Mouse (Mus musculus) limb, embryonic 14.5 days (tissue): Measurements from ENCODE around the gene A030005K14Rik. TPM values are rescaled to one million over a fixed set of nuclear protein-coding genes. Genes with fewer than 3 reads are reported as not detected.

Experiments
- ATAC-seq: fragments of 200-750 bp; cut with Nextera tagmentation; 2 replicates; pipeline ENCODE4 v1.8.0; 2017; ENCODE audit warnings: low read depth, moderate number of reproducible peaks, moderate TSS enrichment; ENCODE audit not compliant: low FRiP score
- DNase-seq: peaks from one replicate; pipeline ENCODE4 v3.0.0-alpha.2; 2015; ENCODE audit warnings: low spot score
- H3K27ac ChIP-seq: fragments of 300-500 bp; sonication (generic); replicated peaks from 2 replicates; pipeline ENCODE4 v1.5.1; 2014; ENCODE audit warnings: low read depth, mild to moderate bottlenecking, low read length, moderate library complexity, mixed read lengths
- H3K27me3 ChIP-seq: fragments of 300-500 bp; sonication (generic); 2 replicates; pipeline ENCODE4 v1.6.1; 2014; ENCODE audit warnings: low read length, mixed read lengths; ENCODE audit not compliant: control insufficient read depth, insufficient read depth
- H3K36me3 ChIP-seq: fragments of 300-500 bp; sonication (generic); 2 replicates; pipeline ENCODE4 v1.6.1; 2014; ENCODE audit warnings: mild to moderate bottlenecking, low read length, moderate library complexity, mixed read lengths; ENCODE audit not compliant: control insufficient read depth, insufficient read depth
- H3K4me1 ChIP-seq: fragments of 300-500 bp; sonication (generic); 2 replicates; pipeline ENCODE4 v1.6.1; 2014; ENCODE audit warnings: antibody characterized with exemption, low read length, mixed read lengths; ENCODE audit not compliant: control insufficient read depth, insufficient read depth
- H3K4me2 ChIP-seq: fragments of 300-500 bp; sonication (generic); replicated peaks from 2 replicates; pipeline ENCODE4 v1.6.1; 2014; ENCODE audit warnings: low read depth, mild to moderate bottlenecking, low read length, moderate library complexity; ENCODE audit not compliant: severe bottlenecking
- H3K4me3 ChIP-seq: fragments of 300-500 bp; sonication (generic); replicated peaks from 2 replicates; pipeline ENCODE4 v1.5.1; 2014; ENCODE audit warnings: low read length
- H3K9ac ChIP-seq: fragments of 300-500 bp; sonication (generic); 2 replicates; pipeline ENCODE4 v1.6.1; 2014; ENCODE audit warnings: mild to moderate bottlenecking, low read depth, low read length, moderate library complexity; ENCODE audit not compliant: severe bottlenecking
- H3K9me3 ChIP-seq: fragments of 300-500 bp; sonication (generic); 2 replicates; pipeline ENCODE4 v1.6.1; 2016; ENCODE audit warnings: low read length; ENCODE audit not compliant: control insufficient read depth
- POLR2A ChIP-seq: fragments of 200-500 bp; IDR thresholded peaks from 2 replicates; pipeline ENCODE4 v1.8.0; 2012; ENCODE audit warnings: inconsistent platforms, mild to moderate bottlenecking, moderate library complexity, borderline replicate concordance; ENCODE audit not compliant: insufficient read depth, insufficient read length; ENCODE audit errors: extremely low read depth
- WGBS: fragments of 180-500 bp; shearing (Covaris S2); extraction: QIAGEN DNeasy Blood & Tissue Kit; methylation state at CpG from one replicate; pipeline ENCODE4 v1.1.7; 2014; 5-methylcytosine and 5-hydroxymethylcytosine counted together
- polyA plus RNA-seq, 2 experiments: library from polyadenylated mRNA; depleted of rRNA in 1 of 2; stranded (reverse) in 1 of 2; unstranded in 1 of 2; fragments of >200 nt; fragmentation: Nextera tagmentation in 1 of 2; extraction: Ambion mirVana in 1 of 2; gene quantifications; 2 replicates each; pipeline versions ENCODE4 v1.2.1 to v1.2.3; 2012 to 2014

Gene A030005K14Rik
- polyA plus RNA-seq, 2 experiments, result not detected

GRCm38 (mm10) chr1:83038109-83038672 lies 21.0 kb downstream of the A030005K14Rik start, which contains the start of gene Slc19a3:
Gene Slc19a3, minus strand, starts transcription at chr1:83038448.
- Histone ChIP-seq H3K27me3 (no peaks in the 10 kb centered on the region), H3K9me3 (no peaks in the 10 kb centered on the region), H3K27ac (peak within 1 kb of the TSS; percentile 29; the same call in 1 of the 2 replicates), H3K4me3 (peak within 1 kb of the TSS; percentile 45), H3K4me1 (no peaks in the 10 kb centered on the region; the same call in 1 of the 2 replicates), H3K4me2 (peak within 1 kb of the TSS; percentile 50), H3K36me3 (no peaks in the 10 kb centered on the region), H3K9ac (peak within 1 kb of the TSS; percentile 49)
- TF ChIP-seq POLR2A, result 0 out of 2 replicates have a peak, but pooled peaks have one; percentile 43
- ATAC-seq (peak; percentile 90), DNase-seq (peak; percentile 69)
- under 1% methylated on average over 23 of the region's 25 CpGs for WGBS

GRCm38 (mm10) chr1:83036892-83037667 lies 22.1 kb downstream of the A030005K14Rik start:
- ATAC-seq (no peak), DNase-seq (no peak)
- no peak for TF ChIP-seq POLR2A
- WGBS, result 73% methylated on average over 11 of the region's 11 CpGs
- H3K27ac ChIP-seq, result 0 out of 2 replicates have a peak overlapping the region, but pooled peaks have one; percentile 10
- no peaks in the 10 kb centered on the region for H3K36me3 ChIP-seq
- H3K4me2 ChIP-seq, result peak overlapping the region; percentile 50
- no peak overlapping the region for H3K9ac ChIP-seq
- H3K27me3 ChIP-seq, result no peaks in the 10 kb centered on the region
- H3K4me1 ChIP-seq, result no peaks in the 10 kb centered on the region; the same call in 1 of the 2 replicates
- H3K9me3 ChIP-seq, result no peaks in the 10 kb centered on the region
- no peak overlapping the region for H3K4me3 ChIP-seq

DNA sequence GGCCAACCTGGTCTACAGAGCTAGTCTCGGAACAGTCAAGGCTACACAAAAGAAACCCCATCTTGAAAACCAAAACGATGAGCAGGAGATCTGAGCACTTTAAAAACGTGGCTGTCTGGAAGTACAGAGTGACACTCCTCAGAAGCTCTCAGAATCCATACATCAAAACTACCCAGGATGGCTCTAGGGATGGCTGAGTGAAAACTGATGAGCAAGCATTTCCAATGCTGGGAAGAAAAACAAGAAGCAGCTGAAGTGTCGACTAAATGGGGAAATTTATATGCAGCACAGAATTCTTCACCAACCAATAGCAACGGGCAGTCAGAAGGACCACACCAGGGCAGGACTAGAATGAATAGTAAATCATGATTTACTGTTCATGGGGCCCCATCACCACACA lies 24.7 kb downstream of the A030005K14Rik start:
- H3K4me3 ChIP-seq, result no peak overlapping the region
- no peaks in the 10 kb centered on the region for H3K36me3 ChIP-seq
- no peaks in the 10 kb centered on the region for H3K27me3 ChIP-seq
- no peak overlapping the region for H3K9ac ChIP-seq
- TF ChIP-seq POLR2A, result no peak
- no peak for DNase-seq
- H3K27ac ChIP-seq, result no peak overlapping the region
- no peak for ATAC-seq
- H3K4me1 ChIP-seq, result no peaks in the 10 kb centered on the region; the same call in 1 of the 2 replicates
- no peaks in the 10 kb centered on the region for H3K9me3 ChIP-seq
- H3K4me2 ChIP-seq, result no peak overlapping the region
- WGBS, result 44% methylated on average over 5 of the region's 5 CpGs

GRCm38 (mm10) chr1:83032508-83032907 lies 26.7 kb downstream of the A030005K14Rik start:
- no peak for TF ChIP-seq POLR2A
- no peak overlapping the region for H3K4me3 ChIP-seq
- no peak overlapping the region for H3K4me2 ChIP-seq
- no peaks in the 10 kb centered on the region; the same call in 1 of the 2 replicates for H3K4me1 ChIP-seq
- no peak overlapping the region for H3K27ac ChIP-seq
- 89% methylated on average over 6 of the region's 6 CpGs for WGBS
- H3K9me3 ChIP-seq, result no peaks in the 10 kb centered on the region
- H3K9ac ChIP-seq, result no peak overlapping the region
- ATAC-seq (no peak), DNase-seq (no peak)
- H3K27me3 ChIP-seq, result no peaks in the 10 kb centered on the region
- H3K36me3 ChIP-seq, result no peaks in the 10 kb centered on the region

GRCm38 (mm10) chr1:83031950-83032349 lies 27.2 kb downstream of the A030005K14Rik start:
- no peak for TF ChIP-seq POLR2A
- no peak for DNase-seq
- Histone ChIP-seq H3K36me3 (no peaks in the 10 kb centered on the region), H3K4me3 (no peak overlapping the region), H3K27ac (no peak overlapping the region), H3K4me2 (no peak overlapping the region), H3K9me3 (no peaks in the 10 kb centered on the region), H3K4me1 (no peaks in the 10 kb centered on the region), H3K9ac (no peak overlapping the region), H3K27me3 (no peaks in the 10 kb centered on the region)
- 37% methylated on average over 1 of the region's 1 CpGs for WGBS
- ATAC-seq, result no peak
